In genomic region chr4:106988886-106989225, GRCm38 (mm10) we compare ENCODE assay signal across 10 mouse cellular contexts.
A peak's percentile ranks its signal among the peaks of the same experiment; 100 is the strongest.
DNase-seq lines count a peak whose midpoint lies in the region; ATAC-seq and TF ChIP-seq lines count a peak whose summit lies in the region.
"Had no signal": no experiment of that assay in that cellular context is flagged by ENCODE, and none has a peak within 500 bp of the region (broad histone marks: within the 10 kb centered on the region; RNA-seq: fewer than 3 reads in every experiment).

No protein-coding gene starts in this region.

- DNase-seq in ES-E14 (ENCODE audit: low read depth, low spot score) = no peak
- no peak for DNase-seq in midbrain, embryonic 11.5 days (ENCODE audit: low spot score, missing footprints)
- DNase-seq in thymus, adult 2 months = no peak
- DNase-seq in frontal cortex, adult 2 months (ENCODE audit: extremely low spot score in 1 of 2, low spot score in 1 of 2) = no peak
- DNase-seq in c-Kit-positive CD71-positive TER-119-positive erythroid progenitor cells, embryonic 14.5 days (ENCODE audit: low spot score) = no peak
- DNase-seq: cerebellum, adult 8-10 months had no signal

- H3K4me1 ChIP-seq in E14TG2a.4 (replicated peaks; ENCODE audit: low read depth, low read length) (peaks cover 74% of the 10 kb centered on the region), ES-E14 (ENCODE audit: control insufficient read depth in 2 of 2, insufficient read depth in 2 of 2, low read length in 2 of 2, poor library complexity in 1 of 2) (peaks cover 23 to 33% of the 10 kb centered on the region in 2 experiments)
- H3K4me1 ChIP-seq in hindbrain, embryonic 13.5 days (replicated peaks) = peaks cover 99% of the 10 kb centered on the region
- H3K4me1 ChIP-seq in midbrain, embryonic 11.5 days (ENCODE audit: control insufficient read depth, insufficient read depth, low read length) = peaks cover 77% of the 10 kb centered on the region
- H3K4me1 ChIP-seq in thymus, adult 2 months (replicated peaks; ENCODE audit: control insufficient read depth, insufficient read depth, low read length) = peaks cover 9% of the 10 kb centered on the region

- H3K27ac ChIP-seq in ES-E14 (ENCODE audit: insufficient read depth, low read depth, low read length, poor library complexity, severe bottlenecking) = 0 out of 2 replicates have a peak overlapping the region, but pooled peaks have one; percentile 5
- H3K27ac ChIP-seq in hindbrain, embryonic 13.5 days = peak overlapping the region; percentile 82
- H3K27ac ChIP-seq in midbrain, embryonic 11.5 days (ENCODE audit: low read depth, low read length) = peak overlapping the region; percentile 77
- no peak overlapping the region for H3K27ac ChIP-seq in thymus, adult 2 months (ENCODE audit: control insufficient read depth, insufficient read depth, low read length)

- H3K27me3 ChIP-seq in E14TG2a.4 (ENCODE audit: insufficient read depth, low read length) = no peaks in the 10 kb centered on the region
- H3K27me3 ChIP-seq in hindbrain, embryonic 13.5 days = no peaks in the 10 kb centered on the region
- no peaks in the 10 kb centered on the region; the same call in 1 of the 2 replicates for H3K27me3 ChIP-seq in midbrain, embryonic 11.5 days (ENCODE audit: control insufficient read depth, insufficient read depth, low read length)
- H3K27me3 ChIP-seq in thymus, adult 2 months (ENCODE audit: control insufficient read depth, insufficient read depth, low read length) = no peaks in the 10 kb centered on the region
- H3K27me3 ChIP-seq: heart, embryonic 12.5 days had no signal

- WGBS in hindbrain, embryonic 13.5 days = 17% methylated on average over 6 of the region's 6 CpGs
- WGBS in midbrain, embryonic 11.5 days = 20% methylated on average over 6 of the region's 6 CpGs
- WGBS in thymus, adult 2 months = 97% methylated on average over 6 of the region's 6 CpGs

- in situ Hi-C loops in ES-E14 (cut with MboI; ENCODE audit: low sequenced_read_pairs in 2 of 2, unreplicated experiment in 2 of 2) = no loop called here

- no peak for TF ChIP-seq CTCF in E14TG2a.4 (conservative IDR thresholded peaks at IDR 0.05; ENCODE audit: low read length)
- TF ChIP-seq CTCF in thymus, adult 2 months (IDR thresholded peaks at IDR 0.05; ENCODE audit: borderline replicate concordance, control insufficient read depth, extremely low read depth, insufficient read depth, low read length, poor library complexity) = no peak

- H3K4me2 ChIP-seq in hindbrain, embryonic 13.5 days = no peak overlapping the region
- peak overlapping the region; percentile 26; the same call in 1 of the 2 replicates for H3K4me2 ChIP-seq in midbrain, embryonic 11.5 days
- H3K4me2 ChIP-seq: heart, embryonic 12.5 days had no signal

- peaks cover 12% of the 10 kb centered on the region for H3K36me3 ChIP-seq in E14TG2a.4 (ENCODE audit: insufficient read depth, low read length)
- peaks cover 5% of the 10 kb centered on the region; the same call in 1 of the 2 replicates for H3K36me3 ChIP-seq in ES-E14 (ENCODE audit: control insufficient read depth, insufficient read depth, low read length, poor library complexity, severe bottlenecking)
- no peaks in the 10 kb centered on the region for H3K36me3 ChIP-seq in hindbrain, embryonic 13.5 days
- H3K36me3 ChIP-seq in midbrain, embryonic 11.5 days (ENCODE audit: control insufficient read depth, insufficient read depth, low read length) = no peaks in the 10 kb centered on the region
- H3K36me3 ChIP-seq in thymus, adult 2 months (ENCODE audit: control insufficient read depth, insufficient read depth, low read length) = no peaks in the 10 kb centered on the region
- H3K36me3 ChIP-seq: heart, embryonic 12.5 days had no signal

- no peak; the same call in 1 of the 2 replicates for ATAC-seq in hindbrain, embryonic 13.5 days (ENCODE audit: low FRiP score)
- no peak for ATAC-seq in midbrain, embryonic 11.5 days (ENCODE audit: low FRiP score)
- ATAC-seq in inflammation-experienced regulatory T-cells, adult 6 months = no peak

- no peak overlapping the region; the same call in 1 of the 2 replicates for H3K9ac ChIP-seq in ES-E14 (ENCODE audit: insufficient read depth, low read depth, low read length, poor library complexity, severe bottlenecking)
- H3K9ac ChIP-seq in hindbrain, embryonic 13.5 days = peak overlapping the region; percentile 40
- peak overlapping the region; percentile 7; the same call in 1 of the 2 replicates for H3K9ac ChIP-seq in midbrain, embryonic 11.5 days (ENCODE audit: low read length)
- H3K9ac ChIP-seq: heart, embryonic 12.5 days had no signal

- no peak for TF ChIP-seq POLR2A in thymus, adult 2 months (IDR thresholded peaks at IDR 0.05; ENCODE audit: control insufficient read depth, extremely low read depth, insufficient read depth, low read length, poor library complexity)

- peak overlapping the region; percentile 30; the same call in 1 of the 2 replicates for H3K4me3 ChIP-seq in E14TG2a.4 (replicated peaks; ENCODE audit: low read length)
- 0 out of 4 replicates have a peak overlapping the region, but pooled peaks of 1 of the 2 experiments have one; percentile 1 for H3K4me3 ChIP-seq in ES-E14 (ENCODE audit: insufficient read depth in 1 of 2, low read depth in 1 of 2, low read length in 2 of 2, poor library complexity in 1 of 2, severe bottlenecking in 1 of 2)
- no peak overlapping the region for H3K4me3 ChIP-seq in hindbrain, embryonic 13.5 days
- H3K4me3 ChIP-seq in midbrain, embryonic 11.5 days (ENCODE audit: low read depth, low read length) = no peak overlapping the region
- no peak overlapping the region for H3K4me3 ChIP-seq in thymus, adult 2 months (ENCODE audit: control insufficient read depth, insufficient read depth, low read length)
- H3K4me3 ChIP-seq: heart, embryonic 12.5 days had no signal

- H3K9me3 ChIP-seq in E14TG2a.4 (ENCODE audit: low read length) (no peaks in the 10 kb centered on the region), ES-E14 (ENCODE audit: control insufficient read depth, insufficient read depth, low read depth, low read length) (no peaks in the 10 kb centered on the region)
- H3K9me3 ChIP-seq in hindbrain, embryonic 13.5 days = no peaks in the 10 kb centered on the region
- no peaks in the 10 kb centered on the region for H3K9me3 ChIP-seq in midbrain, embryonic 11.5 days (ENCODE audit: control insufficient read depth, low read length)
- H3K9me3 ChIP-seq: heart, embryonic 12.5 days had no signal

TF ChIP-seq in ES-E14, 5 proteins besides CTCF, POLR2A, EP300 and RAD21:
- TF ChIP-seq ZNF384 (IDR thresholded peaks at IDR 0.05; ENCODE audit: low read depth, low read length) (no peak), HCFC1 (IDR thresholded peaks at IDR 0.05; ENCODE audit: borderline replicate concordance, insufficient read depth, low read length) (no peak), MAFK (IDR thresholded peaks at IDR 0.05; ENCODE audit: insufficient read depth, low read depth, low read length) (no peak), CHD2 (IDR thresholded peaks at IDR 0.05; ENCODE audit: low read depth, low read length) (no peak), ZC3H11A (IDR thresholded peaks at IDR 0.05; ENCODE audit: borderline replicate concordance, low read depth, low read length) (no peak)
TF ChIP-seq in ES-E14: peak in this region for 0.
